Mouse (Mus musculus): ENCODE data around the gene Gpr155.

- no peak for TF ChIP-seq POLR2A (IDR thresholded peaks at IDR 0.05; ENCODE audit: low read depth, low read length)
- TF ChIP-seq CTCF (conservative IDR thresholded peaks at IDR 0.05; ENCODE audit: insufficient read depth, insufficient read length, low read depth, low read length) = no peak
Observed at GRCm38 (mm10) chr2:73385641-73386355, 574 bp downstream of the Gpr155 start.

All from kidney, adult 2 months (tissue).